Mouse (Mus musculus) heart, embryonic 12.5 days (tissue): ENCODE measurements at regions not wholly inside any gene's neighbourhood (a gene's known extent, or its start where the extent isn't known, plus 50 kb on each side); places are given as distances from the start of the nearest gene placed in this dataset.
A peak's percentile ranks its signal among the peaks of the same experiment; 100 is the strongest.

ENCODE experiments used
- ATAC-seq: fragments of 200-750 bp; cut with Nextera tagmentation; 2 replicates; pipeline ENCODE4 v1.8.0; 2017; ENCODE audit warnings: moderate TSS enrichment, moderate library complexity; ENCODE audit not compliant: insufficient number of reproducible peaks, low FRiP score
- H3K27ac ChIP-seq: fragments of 300-500 bp; sonication (generic); 2 replicates; pipeline ENCODE4 v1.5.1; 2016; ENCODE audit warnings: mild to moderate bottlenecking, moderate library complexity; ENCODE audit not compliant: poor library complexity, severe bottlenecking
- H3K27me3 ChIP-seq: fragments of 300-500 bp; sonication (generic); replicated peaks from 2 replicates; pipeline ENCODE4 v1.6.1; 2016; ENCODE audit warnings: mild to moderate bottlenecking, moderate library complexity
- H3K36me3 ChIP-seq: fragments of 300-500 bp; sonication (generic); 2 replicates; pipeline ENCODE4 v1.6.1; 2016; ENCODE audit warnings: mild to moderate bottlenecking, moderate library complexity
- H3K4me1 ChIP-seq: fragments of 300-500 bp; sonication (generic); replicated peaks from 2 replicates; pipeline ENCODE4 v1.6.1; 2016; ENCODE audit warnings: mild to moderate bottlenecking
- H3K4me2 ChIP-seq: fragments of 300-500 bp; sonication (generic); 2 replicates; pipeline ENCODE4 v1.6.1; 2016; ENCODE audit warnings: mild to moderate bottlenecking, moderate library complexity
- H3K4me3 ChIP-seq: fragments of 300-500 bp; sonication (generic); 2 replicates; pipeline ENCODE4 v1.5.1; 2016; ENCODE audit warnings: mild to moderate bottlenecking
- H3K9ac ChIP-seq: fragments of 300-500 bp; sonication (generic); 2 replicates; pipeline ENCODE4 v1.6.1; 2016; ENCODE audit warnings: mild to moderate bottlenecking, moderate library complexity
- H3K9me3 ChIP-seq: fragments of 300-500 bp; sonication (generic); replicated peaks from 2 replicates; pipeline ENCODE4 v1.6.1; 2016; ENCODE audit warnings: mild to moderate bottlenecking, moderate library complexity
- WGBS: fragments of 180-500 bp; shearing (Covaris S2); methylation state at CpG from one replicate; pipeline ENCODE4 v1.1.7; 2016; 5-methylcytosine and 5-hydroxymethylcytosine counted together

DNA sequence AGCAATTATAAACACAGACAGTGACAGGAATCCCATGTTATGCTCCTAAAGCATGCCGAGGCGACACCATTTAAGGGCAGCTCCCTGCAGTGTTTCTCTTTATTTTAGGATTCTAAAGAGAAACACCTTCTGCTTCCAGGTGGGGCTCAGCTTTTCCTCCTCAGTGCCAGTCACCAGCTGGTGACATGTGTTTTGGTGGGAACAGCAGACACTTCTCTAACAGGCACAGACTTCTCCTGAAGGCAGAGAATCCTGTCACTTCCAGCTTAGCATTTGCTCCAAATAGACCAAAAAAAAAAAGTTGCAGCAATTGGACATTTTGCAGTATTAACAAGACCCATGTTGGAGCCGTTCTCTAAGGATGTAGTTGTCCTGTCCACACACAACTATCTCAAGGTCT, 115.6 kb upstream of the Cdh6 start:
- no peak overlapping the region for H3K4me2 ChIP-seq
- no peaks in the 10 kb centered on the region for H3K4me1 ChIP-seq
- H3K9me3 ChIP-seq = no peaks in the 10 kb centered on the region
- no peak overlapping the region for H3K9ac ChIP-seq
- ATAC-seq = no peak
- no peak overlapping the region for H3K4me3 ChIP-seq
- WGBS = 87% methylated on average over 3 of the region's 3 CpGs
- no peaks in the 10 kb centered on the region for H3K36me3 ChIP-seq
- no peaks in the 10 kb centered on the region for H3K27me3 ChIP-seq
- no peak overlapping the region for H3K27ac ChIP-seq

DNA sequence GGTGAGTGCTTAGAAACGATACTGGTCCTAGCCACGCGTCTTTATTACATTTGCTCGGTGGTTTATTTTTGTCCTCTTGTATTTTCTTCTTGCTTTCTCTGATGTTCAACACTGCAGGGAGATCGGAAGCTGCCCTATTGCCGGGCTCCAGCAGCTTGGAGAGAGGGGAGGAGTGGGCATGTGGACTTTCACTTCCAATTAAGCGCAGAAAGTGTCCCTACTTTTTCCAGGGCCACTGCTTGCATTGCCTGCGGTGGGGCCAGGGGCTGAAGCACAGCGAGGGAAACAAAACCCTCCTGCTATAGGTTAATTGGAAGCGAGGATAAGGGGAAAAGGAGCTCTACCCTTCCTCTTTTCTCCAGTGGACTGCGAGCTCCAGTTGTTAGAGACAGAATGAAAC, 114.4 kb upstream of the Cdh6 start:
- no peaks in the 10 kb centered on the region for H3K36me3 ChIP-seq
- no peaks in the 10 kb centered on the region for H3K27me3 ChIP-seq
- ATAC-seq = no peak
- H3K27ac ChIP-seq = no peak overlapping the region
- H3K9ac ChIP-seq = no peak overlapping the region
- no peak overlapping the region for H3K4me3 ChIP-seq
- H3K4me1 ChIP-seq = no peaks in the 10 kb centered on the region
- H3K4me2 ChIP-seq = no peak overlapping the region
- WGBS = 72% methylated on average over 11 of the region's 11 CpGs
- H3K9me3 ChIP-seq = no peaks in the 10 kb centered on the region

DNA sequence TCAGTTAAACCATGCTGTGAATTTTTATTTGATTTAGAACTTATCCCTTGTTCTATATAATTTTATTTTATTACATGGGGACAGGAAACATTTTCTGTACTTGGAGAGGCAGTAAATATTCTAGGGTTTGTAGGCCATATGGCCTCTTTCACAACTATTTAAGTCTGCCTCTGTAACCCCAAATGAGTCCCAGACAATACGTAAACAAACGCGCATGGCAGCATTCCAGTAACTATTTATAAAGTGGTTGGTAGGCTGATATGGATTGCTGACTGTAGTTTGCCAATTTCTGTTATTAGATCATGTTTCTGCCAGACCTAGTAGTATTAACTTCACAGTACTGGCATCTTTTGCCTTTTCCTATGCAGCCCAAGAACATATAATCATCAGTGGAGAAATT, 111.9 kb upstream of the Cdh6 start:
- ATAC-seq = no peak
- Histone ChIP-seq H3K4me1 (no peaks in the 10 kb centered on the region), H3K27ac (no peak overlapping the region)

DNA sequence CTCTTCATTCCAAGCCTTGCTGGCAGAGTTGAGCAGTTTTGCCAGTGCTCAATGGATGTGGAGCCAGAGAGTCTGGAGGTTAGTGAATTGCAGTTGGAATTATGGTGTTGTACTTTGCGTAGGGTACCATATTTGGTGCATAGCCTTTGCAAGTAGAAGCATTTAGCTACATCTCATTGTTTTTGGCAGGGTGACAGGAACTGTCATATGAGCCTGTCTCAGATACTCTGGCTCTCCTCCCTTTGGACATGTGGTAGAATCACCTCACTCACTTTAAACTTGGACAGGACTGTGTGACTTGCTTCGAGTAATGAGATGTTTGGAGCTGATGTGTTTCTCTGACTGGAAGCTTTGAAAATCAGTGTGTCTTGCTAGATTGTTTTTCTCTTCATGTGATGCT, 110.7 kb upstream of the Cdh6 start:
- Histone ChIP-seq H3K9me3 (no peaks in the 10 kb centered on the region), H3K4me2 (no peak overlapping the region), H3K36me3 (no peaks in the 10 kb centered on the region), H3K4me3 (no peak overlapping the region), H3K27ac (no peak overlapping the region), H3K4me1 (no peaks in the 10 kb centered on the region), H3K27me3 (no peaks in the 10 kb centered on the region), H3K9ac (no peak overlapping the region)
- no peak for ATAC-seq
- WGBS = 78% methylated on average over 2 of the region's 2 CpGs

More for the DNA sequence above, 111.9 kb upstream of the Cdh6 start:
- H3K4me3 ChIP-seq = no peak overlapping the region
- H3K27me3 ChIP-seq = no peaks in the 10 kb centered on the region
- no peaks in the 10 kb centered on the region for H3K9me3 ChIP-seq
- WGBS = 58% methylated on average over 3 of the region's 3 CpGs
- no peak overlapping the region for H3K9ac ChIP-seq
- H3K4me2 ChIP-seq = no peak overlapping the region
- no peaks in the 10 kb centered on the region for H3K36me3 ChIP-seq

DNA sequence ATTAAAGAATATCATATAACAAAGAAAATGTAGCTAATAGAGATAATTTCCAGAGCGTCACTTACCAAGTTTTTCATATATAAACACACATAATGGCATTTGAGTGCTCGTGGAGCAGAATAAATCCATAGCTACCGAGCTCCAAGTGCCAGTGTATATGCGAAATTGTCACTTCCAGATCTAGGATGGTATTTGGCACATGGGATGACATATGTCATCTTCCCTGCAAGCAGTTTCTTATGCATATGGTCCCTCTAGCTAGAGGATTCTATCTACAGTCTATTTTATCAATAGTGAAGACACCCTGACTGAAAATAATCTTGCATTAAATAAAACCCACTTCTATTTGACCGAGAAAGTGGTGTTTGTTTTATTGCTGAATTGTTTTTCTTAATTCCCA, 109.6 kb upstream of the Cdh6 start:
- no peaks in the 10 kb centered on the region for H3K36me3 ChIP-seq
- H3K4me1 ChIP-seq = no peaks in the 10 kb centered on the region
- H3K27me3 ChIP-seq = no peaks in the 10 kb centered on the region
- 76% methylated on average over 5 of the region's 5 CpGs for WGBS
- no peak overlapping the region for H3K4me2 ChIP-seq
- H3K9me3 ChIP-seq = no peaks in the 10 kb centered on the region
- no peak for ATAC-seq
- no peak overlapping the region for H3K27ac ChIP-seq
- no peak overlapping the region for H3K4me3 ChIP-seq
- no peak overlapping the region for H3K9ac ChIP-seq

DNA sequence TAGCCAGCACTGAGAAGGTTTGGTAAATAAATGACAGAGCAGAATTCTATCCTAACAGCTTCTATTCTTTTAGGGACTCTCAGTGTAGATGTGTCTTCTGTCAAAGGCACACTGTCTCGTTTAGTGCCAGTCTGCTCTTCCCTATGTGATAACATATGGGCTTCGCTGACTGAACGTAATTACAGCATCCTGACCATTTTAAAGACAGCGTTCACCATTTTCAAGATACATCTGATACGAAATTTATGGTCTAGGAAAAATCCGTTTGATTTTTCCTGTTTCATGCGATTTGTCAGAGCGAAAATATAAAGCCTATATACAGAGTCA, 103.4 kb upstream of the Cdh6 start:
- H3K4me2 ChIP-seq = no peak overlapping the region
- H3K36me3 ChIP-seq = no peaks in the 10 kb centered on the region
- ATAC-seq = no peak
- no peaks in the 10 kb centered on the region for H3K27me3 ChIP-seq
- H3K9me3 ChIP-seq = no peaks in the 10 kb centered on the region
- peaks cover 6% of the 10 kb centered on the region for H3K4me1 ChIP-seq
- no peak overlapping the region for H3K9ac ChIP-seq
- no peak overlapping the region for H3K27ac ChIP-seq
- H3K4me3 ChIP-seq = no peak overlapping the region
- 78% methylated on average over 8 of the region's 8 CpGs for WGBS

DNA sequence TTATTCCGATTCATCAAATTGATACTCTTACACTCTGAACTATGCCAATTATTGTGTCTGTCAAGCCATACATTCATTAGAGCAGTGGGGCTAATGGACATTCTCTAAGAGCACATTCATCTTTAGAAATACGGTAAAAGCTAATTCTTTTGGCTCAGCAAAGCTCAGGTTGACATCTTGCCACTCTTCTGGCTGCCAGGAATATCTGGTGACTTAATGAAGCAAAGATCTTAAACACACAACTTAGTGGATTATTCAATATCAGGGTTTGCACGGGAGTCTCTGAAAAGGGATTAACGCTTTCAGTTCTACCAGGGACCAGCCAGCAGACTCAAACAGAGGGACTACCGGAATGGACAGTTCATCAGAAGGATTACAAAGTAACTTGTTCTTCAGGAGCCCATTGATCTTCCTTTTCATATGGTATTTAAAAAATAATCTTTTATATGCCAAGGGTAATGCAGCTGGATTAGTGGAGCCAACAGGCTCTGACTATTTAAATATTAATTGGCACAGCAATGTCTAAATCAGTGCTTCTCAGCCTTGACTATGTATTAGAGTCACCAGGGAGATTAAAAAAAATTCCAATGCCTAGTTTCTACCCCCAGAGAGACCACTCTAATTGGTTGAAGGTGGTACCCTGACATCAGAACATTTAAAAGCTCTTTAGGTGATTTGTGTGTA, 102.9 kb upstream of the Cdh6 start:
- no peak for ATAC-seq
- Histone ChIP-seq H3K27ac (no peak overlapping the region), H3K9ac (no peak overlapping the region), H3K27me3 (no peaks in the 10 kb centered on the region), H3K4me3 (no peak overlapping the region), H3K36me3 (no peaks in the 10 kb centered on the region), H3K9me3 (no peaks in the 10 kb centered on the region), H3K4me1 (peaks cover 6% of the 10 kb centered on the region), H3K4me2 (no peak overlapping the region)
- 53% methylated on average over 5 of the region's 5 CpGs for WGBS

DNA sequence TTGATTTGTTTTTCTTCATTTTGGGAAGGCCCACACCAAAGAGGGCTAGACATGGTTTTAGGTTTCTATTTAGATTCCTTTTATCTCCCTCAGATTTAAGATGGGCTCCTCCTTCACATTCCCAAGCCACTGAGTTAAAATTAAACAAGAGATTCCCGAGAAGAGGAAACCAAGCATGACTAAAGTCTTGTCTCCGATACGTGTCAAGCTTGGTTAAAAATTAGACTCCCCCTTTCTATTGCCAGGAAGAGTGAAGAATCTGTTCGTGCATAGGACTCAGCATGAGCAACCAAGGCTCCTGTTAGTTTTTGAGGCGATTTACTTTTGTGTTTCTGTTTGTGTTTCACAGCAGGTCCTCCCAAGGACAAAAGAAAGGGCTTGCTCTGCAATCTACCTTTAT, 101.9 kb upstream of the Cdh6 start:
- Histone ChIP-seq H3K9ac (no peak overlapping the region), H3K27me3 (no peaks in the 10 kb centered on the region), H3K4me3 (no peak overlapping the region), H3K9me3 (no peaks in the 10 kb centered on the region), H3K36me3 (no peaks in the 10 kb centered on the region), H3K4me2 (no peak overlapping the region), H3K27ac (no peak overlapping the region), H3K4me1 (peaks cover 6% of the 10 kb centered on the region)
- ATAC-seq = no peak
- 23% methylated on average over 5 of the region's 5 CpGs for WGBS

DNA sequence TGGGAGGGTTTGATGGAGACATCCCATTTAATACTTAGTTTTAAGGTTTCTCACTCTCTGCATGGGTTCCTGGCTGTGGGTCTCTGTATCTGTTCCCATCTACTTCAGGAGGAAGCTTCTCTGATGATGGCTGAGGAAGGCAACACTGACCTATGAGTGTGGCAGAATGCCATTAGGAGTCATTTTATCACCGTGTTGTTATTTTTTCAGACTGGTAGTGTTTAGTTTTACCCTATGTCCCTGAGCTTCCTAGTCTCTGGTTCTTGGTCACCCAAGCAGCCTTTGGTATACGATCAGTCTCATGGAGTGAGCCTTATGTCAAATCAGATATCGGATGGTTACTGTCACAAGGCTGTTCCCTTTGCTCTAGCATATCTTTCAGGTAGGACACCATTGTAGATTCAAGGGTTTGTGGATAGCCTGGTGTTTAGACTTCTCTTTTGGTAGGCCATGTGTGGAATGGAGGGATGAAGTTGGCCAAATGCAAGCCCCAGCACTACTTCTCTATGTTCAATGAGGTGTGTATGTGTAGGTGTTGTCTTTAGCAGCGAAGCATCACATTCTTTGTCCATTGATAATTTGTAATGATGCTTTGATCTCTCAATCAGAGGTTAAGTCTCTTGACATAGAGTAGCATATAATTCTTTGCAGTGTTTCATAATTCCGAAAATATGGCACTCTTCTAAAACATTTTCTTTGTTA, 101.0 kb upstream of the Cdh6 start:
- Histone ChIP-seq H3K4me2 (no peak overlapping the region), H3K27me3 (no peaks in the 10 kb centered on the region), H3K36me3 (no peaks in the 10 kb centered on the region), H3K9me3 (no peaks in the 10 kb centered on the region), H3K27ac (no peak overlapping the region), H3K9ac (no peak overlapping the region), H3K4me1 (peaks cover 6% of the 10 kb centered on the region), H3K4me3 (no peak overlapping the region)
- WGBS = 81% methylated on average over 5 of the region's 5 CpGs
- ATAC-seq = no peak

DNA sequence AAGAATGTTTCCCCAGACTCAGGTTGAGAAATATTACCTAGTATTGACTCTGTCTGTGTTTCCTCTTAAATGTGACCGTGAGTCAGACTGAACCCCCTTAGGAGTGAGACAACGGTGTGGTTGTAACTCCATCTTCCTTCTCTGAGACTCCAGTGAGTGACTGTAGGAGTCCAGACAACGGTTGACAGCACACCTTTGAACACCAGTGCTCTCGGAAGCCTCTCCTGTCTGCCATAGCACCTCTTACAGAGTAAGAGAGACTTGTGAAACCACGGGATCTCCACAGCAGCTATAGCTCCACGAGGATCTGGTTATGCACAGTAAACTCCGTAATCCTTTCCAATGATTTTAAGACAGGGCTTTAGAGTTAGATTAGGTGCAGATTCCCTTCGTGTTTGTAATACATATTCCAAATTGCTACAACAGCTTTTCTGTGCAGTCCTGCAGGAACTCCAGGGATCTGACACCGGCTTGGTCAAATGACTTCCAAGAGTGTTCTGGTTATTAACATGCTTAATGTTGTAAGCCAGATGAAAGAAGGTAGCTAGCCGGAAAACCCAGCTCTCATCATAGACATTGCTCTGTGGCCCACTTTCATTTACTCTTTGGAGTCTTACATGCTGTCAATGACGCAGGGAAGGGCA, 72.7 kb upstream of the Cdh6 start:
- Histone ChIP-seq H3K4me1 (peaks cover 6% of the 10 kb centered on the region; the same call in 1 of the 2 replicates), H3K9ac (no peak overlapping the region), H3K36me3 (no peaks in the 10 kb centered on the region), H3K27me3 (no peaks in the 10 kb centered on the region), H3K4me2 (no peak overlapping the region), H3K4me3 (no peak overlapping the region), H3K9me3 (no peaks in the 10 kb centered on the region), H3K27ac (no peak overlapping the region)
- WGBS = 84% methylated on average over 11 of the region's 11 CpGs
- ATAC-seq = no peak

DNA sequence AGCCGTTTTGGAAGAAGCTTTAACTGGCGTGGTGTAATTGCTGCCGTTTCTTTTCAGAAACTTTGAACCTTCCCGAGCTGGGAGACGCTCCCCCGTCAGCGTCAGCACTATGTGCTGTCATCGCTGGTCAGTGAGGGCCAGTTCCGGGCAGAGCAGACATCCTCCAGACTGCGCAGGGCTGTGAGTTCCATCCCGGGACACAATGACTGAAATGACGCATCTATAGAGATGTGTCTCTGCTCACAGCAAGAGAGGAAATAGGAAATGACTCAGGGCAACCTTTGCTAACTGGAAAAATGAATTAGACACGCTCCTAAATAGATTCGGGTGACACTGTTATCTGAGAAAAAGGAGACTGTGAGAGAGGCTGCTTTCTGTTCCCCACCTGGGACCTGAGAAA, 70.8 kb upstream of the Cdh6 start:
- peaks cover 6% of the 10 kb centered on the region; the same call in 1 of the 2 replicates for H3K4me1 ChIP-seq
- 11% methylated on average over 14 of the region's 14 CpGs for WGBS
- H3K27ac ChIP-seq = no peak overlapping the region
- H3K9me3 ChIP-seq = no peaks in the 10 kb centered on the region
- H3K4me3 ChIP-seq = peak overlapping the region; percentile 22
- H3K4me2 ChIP-seq = peak overlapping the region; percentile 64
- H3K36me3 ChIP-seq = no peaks in the 10 kb centered on the region
- no peaks in the 10 kb centered on the region for H3K27me3 ChIP-seq
- no peak overlapping the region for H3K9ac ChIP-seq
- ATAC-seq = peak; percentile 64; the same call in 1 of the 2 replicates
